Mouse (Mus musculus): ENCODE measurements around the gene Cyp39a1. TPM values are rescaled to one million over a fixed set of nuclear protein-coding genes. Genes with fewer than 3 reads are reported as not detected.

Cyp39a1 gene
- polyA plus RNA-seq, 1 experiment = 0.62 TPM

DNA sequence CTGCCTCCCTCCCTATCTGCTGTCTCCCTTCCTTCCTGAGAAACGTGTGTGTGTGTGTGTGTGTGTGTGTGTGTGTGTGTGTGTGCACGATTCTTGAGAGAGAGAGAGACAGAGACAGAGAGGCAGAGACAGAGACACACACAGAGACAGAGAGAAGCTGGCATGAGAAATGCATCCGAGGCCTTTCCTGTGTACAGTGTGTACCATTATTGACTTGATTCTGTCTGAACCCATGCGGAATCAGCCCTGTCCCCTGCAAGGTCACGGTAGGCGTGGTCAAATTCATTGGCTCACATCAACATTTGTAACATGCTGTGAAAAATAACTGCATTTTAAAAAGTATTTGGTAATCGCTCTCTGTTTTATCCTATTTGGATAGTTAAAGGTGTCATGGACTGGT, 16.9 kb downstream of the Cyp39a1 start:
- TF ChIP-seq MYOD1 (IDR thresholded peaks at IDR 0.05; ENCODE audit: control insufficient read depth, insufficient read length, low read depth) (no peak), CEBPB (IDR thresholded peaks at IDR 0.05; ENCODE audit: low read depth) (no peak), MAX (IDR thresholded peaks at IDR 0.05) (no peak), MYOG (IDR thresholded peaks at IDR 0.05; ENCODE audit: control insufficient read depth, extremely low read depth, insufficient read length) (no peak), USF1 (IDR thresholded peaks at IDR 0.05; ENCODE audit: low read depth) (no peak)
- H3K79me2 ChIP-seq (ENCODE audit: control insufficient read depth, insufficient read depth) = no peaks in the 10 kb centered on the region
- no peaks in the 10 kb centered on the region for H3K27me3 ChIP-seq (ENCODE audit: control insufficient read depth, insufficient read depth, insufficient read length)
- no peaks in the 10 kb centered on the region for H3K36me3 ChIP-seq (ENCODE audit: control insufficient read depth, insufficient read depth)
- no peaks in the 10 kb centered on the region for H3K79me3 ChIP-seq (ENCODE audit: low read depth)
- no peak overlapping the region for H3ac ChIP-seq (ENCODE audit: control insufficient read depth, insufficient read length, low read depth)
- H3K4me3 ChIP-seq (ENCODE audit: insufficient read depth, poor library complexity, severe bottlenecking) = no peak overlapping the region

DNA sequence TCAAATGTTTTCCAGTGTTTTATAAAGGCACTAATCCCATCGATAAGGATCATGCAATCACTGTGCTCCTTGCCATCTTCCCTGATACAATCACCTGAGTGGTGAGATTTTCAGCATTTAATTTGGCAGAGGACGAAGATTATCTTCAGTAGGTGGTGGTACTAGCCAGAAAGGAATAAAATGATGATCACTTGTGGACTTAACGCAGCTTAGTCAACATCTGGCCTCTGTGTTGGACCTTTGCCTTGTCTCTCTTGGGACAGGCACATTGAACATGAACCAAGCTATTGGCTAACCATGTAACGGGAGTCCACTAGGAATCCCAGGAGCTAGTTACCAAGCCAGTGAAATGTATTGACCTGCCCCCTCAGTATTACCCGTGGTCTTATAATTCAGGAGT, 17.4 kb downstream of the Cyp39a1 start:
- TF ChIP-seq USF1 (IDR thresholded peaks at IDR 0.05; ENCODE audit: low read depth) = no peak
- TF ChIP-seq MYOG (IDR thresholded peaks at IDR 0.05; ENCODE audit: control insufficient read depth, extremely low read depth, insufficient read length) = no peak
- no peak for TF ChIP-seq MYOD1 (IDR thresholded peaks at IDR 0.05; ENCODE audit: control insufficient read depth, insufficient read length, low read depth)
- TF ChIP-seq CEBPB (IDR thresholded peaks at IDR 0.05; ENCODE audit: low read depth) = no peak
- TF ChIP-seq FOSL1 (IDR thresholded peaks at IDR 0.05; ENCODE audit: insufficient read depth, low read length, poor library complexity, severe bottlenecking) = no peak
- no peak for TF ChIP-seq CTCF (IDR thresholded peaks at IDR 0.05; ENCODE audit: control insufficient read depth, insufficient read depth, insufficient read length)
- no peak for TF ChIP-seq MAX (IDR thresholded peaks at IDR 0.05)
- no peak overlapping the region for H3ac ChIP-seq (ENCODE audit: control insufficient read depth, insufficient read length, low read depth)
- H3K4me3 ChIP-seq (ENCODE audit: insufficient read depth, poor library complexity, severe bottlenecking) = no peak overlapping the region
- H3K36me3 ChIP-seq (ENCODE audit: control insufficient read depth, insufficient read depth) = no peaks in the 10 kb centered on the region
- no peaks in the 10 kb centered on the region for H3K79me2 ChIP-seq (ENCODE audit: control insufficient read depth, insufficient read depth)
- H3K27me3 ChIP-seq (ENCODE audit: control insufficient read depth, insufficient read depth, insufficient read length) = no peaks in the 10 kb centered on the region
- no peaks in the 10 kb centered on the region for H3K79me3 ChIP-seq (ENCODE audit: low read depth)

DNA sequence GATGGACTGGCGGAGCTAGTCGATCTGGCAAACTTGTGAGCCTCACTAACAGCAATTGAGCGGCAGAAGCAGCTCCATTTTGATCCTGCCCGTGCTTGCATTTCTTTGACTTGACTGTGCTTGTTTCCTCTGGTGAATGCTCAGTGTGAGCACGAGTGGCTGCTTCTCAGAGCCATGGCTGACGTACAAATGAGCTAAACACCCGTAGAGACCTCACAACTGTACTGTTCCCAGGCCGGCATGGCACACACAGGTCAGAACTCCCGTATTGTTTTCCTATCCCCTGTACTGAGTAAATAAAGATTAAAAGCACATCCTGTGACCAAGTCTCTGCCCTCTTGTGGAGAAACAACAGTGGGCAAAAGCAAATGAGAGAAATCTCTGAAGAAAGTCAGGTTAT, 22.4 kb downstream of the Cyp39a1 start:
- H3K27me3 ChIP-seq (ENCODE audit: control insufficient read depth, insufficient read depth, insufficient read length) = no peaks in the 10 kb centered on the region
- no peaks in the 10 kb centered on the region for H3K79me3 ChIP-seq (ENCODE audit: low read depth)
- no peak overlapping the region for H3K4me3 ChIP-seq (ENCODE audit: insufficient read depth, poor library complexity, severe bottlenecking)
- H3ac ChIP-seq (ENCODE audit: control insufficient read depth, insufficient read length, low read depth) = no peak overlapping the region
- H3K36me3 ChIP-seq (ENCODE audit: control insufficient read depth, insufficient read depth) = no peaks in the 10 kb centered on the region
- H3K79me2 ChIP-seq (ENCODE audit: control insufficient read depth, insufficient read depth) = no peaks in the 10 kb centered on the region
- TF ChIP-seq MYOG (IDR thresholded peaks at IDR 0.05; ENCODE audit: control insufficient read depth, extremely low read depth, insufficient read length) (no peak), CEBPB (IDR thresholded peaks at IDR 0.05; ENCODE audit: low read depth) (no peak), USF1 (IDR thresholded peaks at IDR 0.05; ENCODE audit: low read depth) (no peak), MAX (IDR thresholded peaks at IDR 0.05) (no peak), CTCF (IDR thresholded peaks at IDR 0.05; ENCODE audit: control insufficient read depth, insufficient read depth, insufficient read length) (no peak), MYOD1 (IDR thresholded peaks at IDR 0.05; ENCODE audit: control insufficient read depth, insufficient read length, low read depth) (no peak), FOSL1 (IDR thresholded peaks at IDR 0.05; ENCODE audit: insufficient read depth, low read length, poor library complexity, severe bottlenecking) (no peak)

DNA sequence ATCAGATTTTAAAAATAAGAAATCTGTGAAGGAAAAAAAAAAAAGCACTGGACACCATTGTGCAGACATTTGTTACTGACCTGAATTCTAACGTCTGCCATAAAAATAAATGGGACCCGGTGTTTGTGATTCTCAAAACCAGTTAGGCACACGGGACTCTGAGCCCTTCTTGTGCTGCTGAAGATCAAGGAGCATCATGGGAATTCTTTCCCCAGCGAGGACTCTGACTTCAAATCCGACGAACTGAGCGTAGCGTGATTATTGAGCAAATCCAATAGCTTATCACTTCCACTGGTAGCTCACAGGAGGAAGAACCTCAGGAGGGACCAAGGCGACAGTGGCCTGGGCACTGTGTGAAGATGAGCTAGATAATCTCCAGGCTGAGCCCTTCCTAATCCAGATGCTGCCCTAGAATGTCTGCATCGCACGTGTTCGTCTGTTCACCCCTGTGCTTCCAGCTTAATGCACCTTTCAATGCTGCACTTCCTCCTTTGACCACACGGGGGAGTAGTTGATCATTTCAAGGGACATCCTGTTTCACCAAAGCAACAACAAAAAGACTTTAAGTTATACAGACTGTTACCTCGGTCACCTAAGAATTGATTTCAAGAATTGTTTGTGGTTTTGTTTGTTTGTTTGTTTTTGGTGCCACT, 31.9 kb downstream of the Cyp39a1 start:
- H3ac ChIP-seq (ENCODE audit: control insufficient read depth, insufficient read length, low read depth) = no peak overlapping the region
- H3K4me3 ChIP-seq (ENCODE audit: insufficient read depth, poor library complexity, severe bottlenecking) = no peak overlapping the region
- H3K79me2 ChIP-seq (ENCODE audit: control insufficient read depth, insufficient read depth) = no peaks in the 10 kb centered on the region
- no peaks in the 10 kb centered on the region for H3K79me3 ChIP-seq (ENCODE audit: low read depth)
- no peaks in the 10 kb centered on the region for H3K36me3 ChIP-seq (ENCODE audit: control insufficient read depth, insufficient read depth)
- TF ChIP-seq CEBPB (IDR thresholded peaks at IDR 0.05; ENCODE audit: low read depth) (no peak), CTCF (IDR thresholded peaks at IDR 0.05; ENCODE audit: control insufficient read depth, insufficient read depth, insufficient read length) (peak; percentile 57)
- H3K27me3 ChIP-seq (ENCODE audit: control insufficient read depth, insufficient read depth, insufficient read length) = no peaks in the 10 kb centered on the region

DNA sequence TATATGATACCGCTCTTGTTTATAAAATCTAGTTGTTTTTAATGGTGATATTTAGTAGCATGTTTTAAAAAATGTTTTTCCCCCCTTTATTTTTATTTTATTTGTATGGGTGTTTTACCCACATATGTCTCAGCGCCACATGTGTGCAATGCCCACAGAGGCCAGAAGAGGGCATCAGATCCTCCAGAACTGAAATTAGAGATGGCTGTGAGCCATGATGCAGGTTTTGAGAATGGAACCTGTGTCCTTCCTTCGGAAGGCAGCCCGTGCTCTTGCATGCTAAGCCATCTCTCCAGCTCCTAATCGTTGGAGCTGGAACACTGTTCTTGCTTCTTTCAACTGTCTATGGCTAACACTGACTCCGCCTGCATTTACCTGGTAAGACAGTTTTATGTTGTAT, 33.8 kb downstream of the Cyp39a1 start:
- H3K36me3 ChIP-seq (ENCODE audit: control insufficient read depth, insufficient read depth) = no peaks in the 10 kb centered on the region
- no peaks in the 10 kb centered on the region for H3K79me3 ChIP-seq (ENCODE audit: low read depth)
- no peaks in the 10 kb centered on the region for H3K79me2 ChIP-seq (ENCODE audit: control insufficient read depth, insufficient read depth)
- no peak overlapping the region for H3ac ChIP-seq (ENCODE audit: control insufficient read depth, insufficient read length, low read depth)
- H3K4me3 ChIP-seq (ENCODE audit: insufficient read depth, poor library complexity, severe bottlenecking) = no peak overlapping the region
- TF ChIP-seq CEBPB (IDR thresholded peaks at IDR 0.05; ENCODE audit: low read depth) (no peak), CTCF (IDR thresholded peaks at IDR 0.05; ENCODE audit: control insufficient read depth, insufficient read depth, insufficient read length) (peak; percentile 21)
- H3K27me3 ChIP-seq (ENCODE audit: control insufficient read depth, insufficient read depth, insufficient read length) = no peaks in the 10 kb centered on the region

DNA sequence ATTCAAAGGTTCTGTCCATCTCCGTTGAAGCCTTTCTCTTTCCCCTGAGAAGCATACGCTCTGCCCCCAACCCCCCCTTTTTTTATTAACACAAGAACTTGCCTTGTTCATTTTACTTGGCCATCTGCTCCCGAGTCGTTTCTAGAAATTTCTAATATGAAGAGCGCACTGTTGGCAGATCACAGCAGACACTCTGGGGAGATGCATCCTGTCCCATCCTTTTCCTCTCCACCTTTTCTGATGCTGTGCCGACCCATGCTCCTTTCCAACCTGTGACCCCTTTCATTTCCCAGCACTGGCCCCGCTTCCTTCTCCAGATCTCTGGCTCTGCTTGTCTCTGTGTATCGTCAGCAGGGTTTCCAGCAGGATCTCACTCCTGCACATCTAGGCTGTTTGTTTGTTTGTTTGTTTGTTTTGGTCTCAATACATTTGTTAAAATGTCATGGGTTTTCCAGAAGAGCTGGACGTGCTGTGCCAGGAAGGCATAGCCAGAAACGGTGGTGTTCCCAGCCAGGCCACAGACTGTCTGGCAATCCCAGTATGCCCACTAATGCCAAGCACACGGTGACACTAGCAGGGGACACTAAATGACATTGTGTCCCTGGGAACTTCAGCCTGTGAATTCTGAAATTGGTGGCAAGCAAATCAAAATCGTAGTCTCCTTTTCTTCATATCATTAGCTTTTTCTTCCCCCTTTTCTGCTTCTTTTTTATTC, 37.1 kb downstream of the Cyp39a1 start:
- no peaks in the 10 kb centered on the region for H3K27me3 ChIP-seq (ENCODE audit: control insufficient read depth, insufficient read depth, insufficient read length)
- no peaks in the 10 kb centered on the region for H3K79me2 ChIP-seq (ENCODE audit: control insufficient read depth, insufficient read depth)
- TF ChIP-seq MAX (IDR thresholded peaks at IDR 0.05) = no peak
- no peak for TF ChIP-seq CEBPB (IDR thresholded peaks at IDR 0.05; ENCODE audit: low read depth)
- no peak for TF ChIP-seq MYOG (IDR thresholded peaks at IDR 0.05; ENCODE audit: control insufficient read depth, extremely low read depth, insufficient read length)
- no peak for TF ChIP-seq USF1 (IDR thresholded peaks at IDR 0.05; ENCODE audit: low read depth)
- no peak for TF ChIP-seq FOSL1 (IDR thresholded peaks at IDR 0.05; ENCODE audit: insufficient read depth, low read length, poor library complexity, severe bottlenecking)
- no peaks in the 10 kb centered on the region for H3K36me3 ChIP-seq (ENCODE audit: control insufficient read depth, insufficient read depth)
- H3K4me3 ChIP-seq (ENCODE audit: insufficient read depth, poor library complexity, severe bottlenecking) = no peak overlapping the region
- no peak overlapping the region for H3ac ChIP-seq (ENCODE audit: control insufficient read depth, insufficient read length, low read depth)
- no peaks in the 10 kb centered on the region for H3K79me3 ChIP-seq (ENCODE audit: low read depth)

All from C2C12 (cell line).